Comparison of ENCODE assay signal across 8 mouse cellular contexts in genomic region chr4:116143317-116143811, GRCm38 (mm10). TPM values are rescaled to one million over a fixed set of nuclear protein-coding genes. Genes with fewer than 3 reads are reported as not detected.
A peak's percentile ranks its signal among the peaks of the same experiment; 100 is the strongest.
DNase-seq lines count a peak whose midpoint lies in the region; ATAC-seq lines count a peak whose summit lies in the region.

No protein-coding gene starts in this region.

- H3K36me3 ChIP-seq in forebrain, embryonic 13.5 days (ENCODE audit: poor library complexity, severe bottlenecking): no peaks in the 10 kb centered on the region
- H3K36me3 ChIP-seq in hindbrain, embryonic 16.5 days (ENCODE audit: control insufficient read depth, insufficient read depth, low read length): no peaks in the 10 kb centered on the region
- H3K36me3 ChIP-seq in liver, embryonic 13.5 days: no peaks in the 10 kb centered on the region
- no peaks in the 10 kb centered on the region for H3K36me3 ChIP-seq in neural tube, embryonic 14.5 days (ENCODE audit: control insufficient read depth, insufficient read depth, low read length)

- H3K4me3 ChIP-seq in forebrain, embryonic 13.5 days: peak overlapping the region; percentile 64
- H3K4me3 ChIP-seq in hindbrain, embryonic 16.5 days (ENCODE audit: low read length): peak overlapping the region; percentile 61
- H3K4me3 ChIP-seq in liver, embryonic 13.5 days (replicated peaks): peak overlapping the region; percentile 59; the same call in 1 of the 2 replicates
- H3K4me3 ChIP-seq in neural tube, embryonic 14.5 days (ENCODE audit: low read depth, low read length): peak overlapping the region; percentile 45

- DNase-seq in A20 (ENCODE audit: low read depth, low spot score): peak; percentile 71
- DNase-seq in adrenal gland, postnatal 36 days: peak; percentile 33 to 61
- DNase-seq in liver, embryonic 13.5 days: no peak
- DNase-seq in urinary bladder, postnatal 25 days (ENCODE audit: low spot score): no peak
- DNase-seq in thymus, postnatal 10 days (ENCODE audit: low spot score in 2 of 2): no peak

- WGBS in forebrain, embryonic 13.5 days: 17% methylated on average over 7 of the region's 7 CpGs
- WGBS in hindbrain, embryonic 16.5 days: 20% methylated on average over 7 of the region's 7 CpGs
- WGBS in liver, embryonic 13.5 days (ENCODE audit: insufficient replicate concordance): 15% methylated on average over 7 of the region's 7 CpGs
- WGBS in neural tube, embryonic 14.5 days: 8% methylated on average over 7 of the region's 7 CpGs

- ATAC-seq in forebrain, embryonic 13.5 days: no peak
- peak; percentile 44 for ATAC-seq in hindbrain, embryonic 16.5 days
- ATAC-seq in liver, embryonic 13.5 days (ENCODE audit: low read depth): no peak
- no peak for ATAC-seq in neural tube, embryonic 14.5 days (ENCODE audit: low read depth)

- H3K27me3 ChIP-seq in forebrain, embryonic 13.5 days: peaks cover 9% of the 10 kb centered on the region
- no peaks in the 10 kb centered on the region for H3K27me3 ChIP-seq in hindbrain, embryonic 16.5 days (replicated peaks; ENCODE audit: control insufficient read depth, insufficient read depth, low read length)
- H3K27me3 ChIP-seq in liver, embryonic 13.5 days: peaks cover 54% of the 10 kb centered on the region
- H3K27me3 ChIP-seq in neural tube, embryonic 14.5 days (ENCODE audit: control insufficient read depth, insufficient read depth, low read length): no peaks in the 10 kb centered on the region

- no peak overlapping the region for H3K9ac ChIP-seq in forebrain, embryonic 13.5 days
- H3K9ac ChIP-seq in hindbrain, embryonic 16.5 days (ENCODE audit: low read depth, low read length): no peak overlapping the region
- no peak overlapping the region for H3K9ac ChIP-seq in liver, embryonic 13.5 days
- H3K9ac ChIP-seq in neural tube, embryonic 14.5 days (replicated peaks; ENCODE audit: low read depth, low read length): no peak overlapping the region; the same call in 1 of the 2 replicates

- peak overlapping the region; percentile 95 for H3K4me2 ChIP-seq in forebrain, embryonic 13.5 days
- peak overlapping the region; percentile 94 for H3K4me2 ChIP-seq in hindbrain, embryonic 16.5 days (ENCODE audit: low read length)
- peak overlapping the region; percentile 77 for H3K4me2 ChIP-seq in liver, embryonic 13.5 days
- H3K4me2 ChIP-seq in neural tube, embryonic 14.5 days (ENCODE audit: low read depth, low read length): peak overlapping the region; percentile 97

- H3K4me1 ChIP-seq in forebrain, embryonic 13.5 days: peaks cover 18% of the 10 kb centered on the region
- H3K4me1 ChIP-seq in hindbrain, embryonic 16.5 days (ENCODE audit: control insufficient read depth, insufficient read depth, low read depth, low read length): peaks cover 5% of the 10 kb centered on the region; the same call in 1 of the 2 replicates
- H3K4me1 ChIP-seq in liver, embryonic 13.5 days (replicated peaks): peaks cover 13% of the 10 kb centered on the region; the same call in 1 of the 2 replicates
- H3K4me1 ChIP-seq in neural tube, embryonic 14.5 days (ENCODE audit: control insufficient read depth, insufficient read depth, low read length): peaks cover 7% of the 10 kb centered on the region; the same call in 1 of the 2 replicates

- H3K27ac ChIP-seq in forebrain, embryonic 13.5 days: no peak overlapping the region
- H3K27ac ChIP-seq in hindbrain, embryonic 16.5 days (ENCODE audit: low read depth, low read length): no peak overlapping the region
- no peak overlapping the region for H3K27ac ChIP-seq in liver, embryonic 13.5 days
- no peak overlapping the region for H3K27ac ChIP-seq in neural tube, embryonic 14.5 days (ENCODE audit: low read depth, low read length)

- no peaks in the 10 kb centered on the region for H3K9me3 ChIP-seq in forebrain, embryonic 13.5 days (replicated peaks)
- no peaks in the 10 kb centered on the region for H3K9me3 ChIP-seq in hindbrain, embryonic 16.5 days (ENCODE audit: control insufficient read depth, low read length)
- H3K9me3 ChIP-seq in liver, embryonic 13.5 days (replicated peaks): no peaks in the 10 kb centered on the region
- H3K9me3 ChIP-seq in neural tube, embryonic 14.5 days (ENCODE audit: control insufficient read depth, low read length): no peaks in the 10 kb centered on the region

RNA-seq across cellular contexts. Expression of gene Lurap1, which starts 7.8 kb away (rescaled TPM):
- total RNA-seq in adrenal gland, postnatal 36 days (2021): 10 to 100 TPM in 1 of 2 experiments, 1 to 10 TPM in 1; 7.6 to 10.1 TPM
- polyA plus RNA-seq in forebrain, embryonic 13.5 days (2015; fragmentation: Nextera tagmentation; extraction: Ambion mirVana): 2.0 and 2.3 TPM in 2 replicates
- polyA plus RNA-seq in hindbrain, embryonic 16.5 days (2015; fragmentation: Nextera tagmentation; extraction: Ambion mirVana): 3.3 and 3.7 TPM in 2 replicates
- polyA plus RNA-seq in liver, embryonic 13.5 days (2015; fragmentation: Nextera tagmentation; extraction: Ambion mirVana): 0.23 and 0.25 TPM in 2 replicates
- 2.1 and 2.9 TPM in 2 replicates for polyA plus RNA-seq in neural tube, embryonic 14.5 days (2014; fragmentation: Nextera tagmentation; extraction: Ambion mirVana)

RNA-seq across cellular contexts. Expression of gene Pomgnt1, which starts 19.7 kb away (rescaled TPM):
- total RNA-seq in adrenal gland, postnatal 36 days (2021): 10 to 100 TPM; 61.8 to 63.7 TPM
- 52.8 and 54.2 TPM in 2 replicates for polyA plus RNA-seq in forebrain, embryonic 13.5 days (2015; fragmentation: Nextera tagmentation; extraction: Ambion mirVana)
- polyA plus RNA-seq in hindbrain, embryonic 16.5 days (2015; fragmentation: Nextera tagmentation; extraction: Ambion mirVana): 68.2 and 72.1 TPM in 2 replicates
- polyA plus RNA-seq in liver, embryonic 13.5 days (2015; fragmentation: Nextera tagmentation; extraction: Ambion mirVana): 13.3 and 14.4 TPM in 2 replicates
- 73.5 and 74.0 TPM in 2 replicates for polyA plus RNA-seq in neural tube, embryonic 14.5 days (2014; fragmentation: Nextera tagmentation; extraction: Ambion mirVana)

RNA-seq across cellular contexts. Expression of gene Rad54l, which starts 19.9 kb away (rescaled TPM):
- total RNA-seq in adrenal gland, postnatal 36 days (2021): 1 to 10 TPM; 1.3 to 2.2 TPM
- 45.8 and 48.7 TPM in 2 replicates for polyA plus RNA-seq in forebrain, embryonic 13.5 days (2015; fragmentation: Nextera tagmentation; extraction: Ambion mirVana)
- polyA plus RNA-seq in hindbrain, embryonic 16.5 days (2015; fragmentation: Nextera tagmentation; extraction: Ambion mirVana): 7.6 and 9.1 TPM in 2 replicates
- polyA plus RNA-seq in liver, embryonic 13.5 days (2015; fragmentation: Nextera tagmentation; extraction: Ambion mirVana): 33.8 and 39.0 TPM in 2 replicates
- polyA plus RNA-seq in neural tube, embryonic 14.5 days (2014; fragmentation: Nextera tagmentation; extraction: Ambion mirVana): 4.8 and 6.3 TPM in 2 replicates

RNA-seq across cellular contexts. Expression of gene Tspan1, which starts 24.0 kb away (rescaled TPM):
- total RNA-seq in adrenal gland, postnatal 36 days (2021): not detected
- 0.22 TPM in 1 of 2 replicates, not detected in the other for polyA plus RNA-seq in forebrain, embryonic 13.5 days (2015; fragmentation: Nextera tagmentation; extraction: Ambion mirVana)
- 0.11 and 0.63 TPM in 2 replicates for polyA plus RNA-seq in hindbrain, embryonic 16.5 days (2015; fragmentation: Nextera tagmentation; extraction: Ambion mirVana)
- 0.09 TPM in 1 of 2 replicates, not detected in the other for polyA plus RNA-seq in liver, embryonic 13.5 days (2015; fragmentation: Nextera tagmentation; extraction: Ambion mirVana)
- polyA plus RNA-seq in neural tube, embryonic 14.5 days (2014; fragmentation: Nextera tagmentation; extraction: Ambion mirVana): 0.09 TPM in 1 of 2 replicates, not detected in the other

RNA-seq across cellular contexts. Expression of gene 1700042G07Rik, which starts 29.8 kb away (rescaled TPM):
- not detected for total RNA-seq in adrenal gland, postnatal 36 days (2021)
- not detected in 2 replicates for polyA plus RNA-seq in forebrain, embryonic 13.5 days (2015; fragmentation: Nextera tagmentation; extraction: Ambion mirVana)
- polyA plus RNA-seq in hindbrain, embryonic 16.5 days (2015; fragmentation: Nextera tagmentation; extraction: Ambion mirVana): not detected in 2 replicates
- polyA plus RNA-seq in liver, embryonic 13.5 days (2015; fragmentation: Nextera tagmentation; extraction: Ambion mirVana): not detected in 2 replicates
- not detected in 2 replicates for polyA plus RNA-seq in neural tube, embryonic 14.5 days (2014; fragmentation: Nextera tagmentation; extraction: Ambion mirVana)

Comparison
In these comparisons a context has a peak if more than half of its experiments do, and no peak if none do; other contexts are left out.
1. DNase-seq: peak in A20 (single experiment) and adrenal gland, postnatal 36 days (2 of 2); none in liver, embryonic 13.5 days (single experiment), urinary bladder, postnatal 25 days (single experiment) and thymus, postnatal 10 days (0 of 2).
2. Peak in every context shown above with its lines, with median percentiles within 50 percentile points of each other: H3K4me2 ChIP-seq and H3K4me3 ChIP-seq.